Mouse (Mus musculus): ENCODE data around the gene Snx22.

DNA sequence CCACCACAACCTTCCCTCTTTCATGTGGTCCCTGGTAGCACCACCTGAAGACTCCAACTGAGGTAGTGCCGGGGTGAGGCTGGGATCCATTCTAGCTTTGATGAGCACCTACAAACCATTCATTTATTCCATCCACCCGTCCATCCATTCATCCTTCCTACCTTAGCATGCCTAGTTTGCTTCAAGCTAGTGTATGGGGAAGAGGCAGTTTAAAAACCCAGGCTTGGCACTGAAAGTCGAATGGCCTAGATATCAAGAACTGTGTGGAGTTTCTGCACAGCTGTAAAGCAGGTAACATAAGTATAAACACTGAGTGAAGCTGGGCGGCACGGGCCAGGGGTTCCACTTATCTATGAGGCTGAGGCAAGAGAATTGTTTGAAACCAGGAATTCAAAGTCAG is 632 bp upstream of the Snx22 start:
- TF ChIP-seq HCFC1 (IDR thresholded peaks at IDR 0.05; ENCODE audit: borderline replicate concordance, insufficient read depth, low read length) (no peak), CHD2 (IDR thresholded peaks at IDR 0.05; ENCODE audit: low read depth, low read length) (no peak), ZNF384 (IDR thresholded peaks at IDR 0.05; ENCODE audit: low read depth, low read length) (no peak), ZC3H11A (IDR thresholded peaks at IDR 0.05; ENCODE audit: borderline replicate concordance, low read depth, low read length) (no peak)

Data from ES-E14 (cell line).